Mouse (Mus musculus) skeletal muscle tissue, adult 2 months (tissue): ENCODE data around the gene Stab1.

Source experiments
- DNase-seq: peaks from one replicate; pipeline ENCODE4 v3.0.0-alpha.2; 2012; ENCODE audit warnings: low read depth, low spot score

Gene Stab1

DNA sequence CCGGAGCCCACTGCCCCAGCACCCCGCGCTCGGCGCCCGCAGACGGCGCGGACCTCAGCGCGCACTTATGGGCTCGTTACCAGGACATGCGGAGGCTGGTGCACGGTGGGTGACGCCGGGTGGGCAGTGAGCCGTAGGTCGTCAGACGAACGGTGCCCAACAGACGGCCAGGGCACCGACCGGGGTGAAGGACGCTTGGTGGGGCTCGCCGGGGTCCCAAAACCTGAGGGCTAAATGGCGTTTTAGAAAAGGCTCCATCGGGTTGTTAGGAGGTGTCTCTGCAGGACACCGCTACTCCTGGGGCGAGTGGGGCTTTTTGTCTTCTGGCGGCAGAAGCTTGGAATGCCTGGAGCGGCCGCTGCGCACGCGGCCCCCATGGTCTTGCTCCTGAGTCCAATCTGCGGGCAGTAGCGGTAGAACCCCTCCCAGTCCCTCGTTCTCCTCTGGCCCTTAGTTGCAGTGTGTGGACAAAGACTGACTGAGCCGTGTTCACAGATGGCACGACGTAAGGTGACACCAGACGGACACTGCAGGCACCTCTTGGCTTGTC lies 37.1 kb downstream of the Stab1 start:
- no peak for DNase-seq

- DNase-seq: peak; percentile 60
Observed at GRCm38 (mm10) chr14:31130236-31131220, 37.9 kb downstream of the Stab1 start, which contains the start of gene Nt5dc2. Gene Nt5dc2, plus strand, starts transcription at chr14:31131053.

DNA sequence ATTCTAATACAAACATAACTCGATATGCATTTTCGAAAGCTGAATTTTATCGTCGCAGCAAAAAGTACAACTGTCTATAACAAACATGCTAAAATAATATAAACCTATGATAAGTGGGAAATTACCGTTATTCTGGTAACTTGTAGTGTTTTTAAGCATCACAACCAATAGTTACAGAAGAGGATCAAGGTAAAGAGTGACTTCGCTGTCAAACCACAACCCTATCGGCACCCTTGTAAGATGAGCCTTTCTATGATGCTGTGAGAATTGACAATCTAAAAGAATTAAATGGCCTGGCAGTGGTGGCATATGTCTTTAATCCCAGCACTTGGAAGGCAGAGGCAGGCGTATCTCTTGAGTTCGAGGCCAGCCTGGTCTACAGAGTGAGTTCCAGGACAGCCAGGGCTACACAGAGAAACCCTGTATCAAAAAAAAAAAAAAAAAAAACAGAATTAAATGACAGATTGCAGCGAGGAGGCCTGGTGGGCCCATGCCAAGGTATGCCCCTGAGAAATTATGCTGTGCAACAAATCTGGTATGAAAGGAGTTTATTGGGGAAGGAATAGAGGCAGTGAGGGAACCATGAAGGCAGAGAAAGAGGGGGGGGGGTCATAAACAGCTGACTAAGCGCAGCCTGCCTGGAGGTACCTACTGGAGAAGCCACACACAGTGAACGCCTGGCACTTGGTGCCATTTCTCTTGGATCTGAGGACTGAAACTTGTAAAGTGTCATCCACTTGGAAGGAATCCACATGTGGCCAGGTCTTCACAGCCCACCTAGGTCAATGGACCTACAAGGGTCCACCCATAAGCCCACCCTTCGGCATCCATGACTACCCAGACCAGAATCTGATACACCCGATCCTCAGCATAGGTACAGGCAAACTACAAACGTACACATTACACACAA lies 38.9 kb downstream of the Stab1 start:
- no peak for DNase-seq

GRCm38 (mm10) chr14:31128826-31129219 lies 39.6 kb downstream of the Stab1 start, which contains the start of gene Smim4:
Gene Smim4, minus strand, starts transcription at chr14:31128956.
- DNase-seq: peak; percentile 98

DNA sequence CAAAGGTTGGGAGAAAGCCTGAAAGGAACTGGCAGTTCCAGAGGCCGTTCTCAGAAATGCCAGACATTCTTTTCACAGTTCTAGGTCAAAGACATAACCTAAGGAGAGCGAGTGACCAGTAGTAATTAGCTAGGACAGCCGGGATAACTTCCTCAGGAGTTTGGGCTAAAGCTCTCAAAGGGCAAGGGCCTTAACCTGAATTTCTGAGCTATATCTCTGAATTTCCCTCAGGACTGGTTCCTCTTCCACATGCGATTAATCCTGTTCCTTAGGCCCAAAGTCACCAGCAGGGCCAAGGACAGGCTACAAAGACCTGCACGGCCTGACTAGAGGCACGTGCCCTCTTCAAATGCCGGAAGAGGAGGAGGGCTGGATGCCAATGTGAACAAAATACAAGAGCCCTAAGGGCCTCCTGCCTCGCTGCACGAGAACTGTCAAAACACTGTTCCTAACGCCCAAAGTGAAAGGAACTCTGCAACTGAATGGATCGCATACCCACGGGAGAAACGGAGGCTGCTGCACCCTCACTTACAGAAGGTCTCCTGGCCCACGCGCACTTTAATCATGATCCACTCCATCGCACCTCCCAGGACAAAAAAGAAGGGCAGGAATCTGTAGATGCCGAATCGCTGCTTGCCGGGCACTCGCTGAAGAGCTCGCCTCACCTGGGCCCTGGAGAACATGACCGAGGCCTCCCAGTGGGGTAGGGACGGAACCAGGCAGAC lies 40.2 kb downstream of the Stab1 start:
- peak; percentile 30 for DNase-seq

- no peak for DNase-seq
Observed at GRCm38 (mm10) chr14:31126826-31127225, 41.6 kb downstream of the Stab1 start.

DNA sequence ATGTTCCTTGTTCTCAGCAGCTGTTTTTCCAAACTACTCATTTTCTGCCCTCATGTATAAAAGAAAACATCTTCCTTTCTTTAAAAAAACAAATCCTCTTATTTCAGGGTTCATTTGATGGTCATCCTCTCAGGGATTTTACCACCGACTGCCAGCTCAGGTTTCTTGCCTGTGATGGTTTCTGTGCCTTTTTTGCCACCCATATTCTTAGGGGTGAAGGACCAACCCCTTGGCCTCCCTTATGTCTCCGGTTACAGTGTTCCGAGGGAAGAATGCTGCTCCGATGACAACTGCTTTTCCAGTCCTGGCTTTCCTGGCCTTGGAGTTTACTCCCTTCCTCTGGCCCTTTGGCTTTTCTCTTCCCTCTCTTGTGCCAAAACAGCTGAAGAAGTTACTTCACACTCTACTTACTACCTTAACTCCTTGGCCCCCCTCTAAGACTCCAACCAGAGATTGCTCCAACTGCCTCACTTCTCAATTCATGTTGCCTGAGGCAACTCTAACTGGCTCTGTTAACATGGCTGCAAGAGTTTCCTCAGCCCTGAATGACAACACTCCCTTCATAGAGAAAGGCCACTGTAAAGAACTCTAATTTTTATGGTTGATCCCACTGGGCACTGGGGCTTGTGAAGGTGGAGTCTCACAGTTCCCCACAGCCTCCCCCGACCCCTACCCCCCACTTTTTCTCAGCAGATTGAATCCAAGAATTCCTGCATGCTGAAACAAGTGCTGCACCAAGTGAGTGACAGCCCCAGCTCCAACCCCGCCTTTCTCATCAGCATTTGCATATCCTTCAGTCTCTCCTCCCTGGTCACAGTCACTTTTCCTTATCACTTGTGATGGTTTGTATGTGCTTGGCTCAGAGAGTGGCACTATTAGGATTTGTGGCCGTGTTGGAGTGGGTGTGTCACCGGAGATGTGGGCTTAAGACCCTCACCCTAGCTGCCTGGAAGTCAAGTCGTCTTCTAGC lies 43.0 kb downstream of the Stab1 start:
- no peak for DNase-seq

- DNase-seq: no peak
Observed at GRCm38 (mm10) chr14:31115522-31115921, 52.9 kb downstream of the Stab1 start.

GRCm38 (mm10) chr14:31114011-31114410 lies 54.4 kb downstream of the Stab1 start:
- DNase-seq: no peak

- DNase-seq: no peak
Observed at GRCm38 (mm10) chr14:31112187-31112586, 56.3 kb downstream of the Stab1 start.

- no peak for DNase-seq
Observed at GRCm38 (mm10) chr14:31110613-31111012, 57.8 kb downstream of the Stab1 start.

GRCm38 (mm10) chr14:31105156-31105555 lies 63.3 kb downstream of the Stab1 start:
- DNase-seq: no peak

DNA sequence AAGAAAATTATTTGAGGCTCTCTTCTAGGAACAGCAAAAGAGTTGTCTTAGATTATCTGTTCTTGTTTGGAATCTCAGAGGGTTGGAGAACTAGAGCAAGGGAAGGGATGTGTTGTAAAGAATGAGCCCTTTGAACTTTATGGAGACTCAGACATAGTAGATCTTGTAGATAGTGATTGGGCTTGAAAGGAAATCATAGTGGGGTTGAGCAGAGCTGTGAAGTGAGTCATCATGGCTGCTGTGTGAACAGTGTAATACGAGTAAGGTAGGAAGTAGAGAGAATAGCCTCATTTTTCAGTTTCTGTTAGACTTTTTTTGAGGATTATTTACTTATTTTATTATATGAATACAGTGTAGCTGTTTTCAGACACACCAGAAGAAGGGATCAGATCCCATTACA lies 78.5 kb downstream of the Stab1 start:
- DNase-seq: no peak
